Mouse (Mus musculus): ENCODE data around the gene Parp8. TPM values are rescaled to one million over a fixed set of nuclear protein-coding genes. Genes with fewer than 3 reads are reported as not detected.

Parp8 gene
- polyA plus RNA-seq, 1 experiment: 54.2 TPM

DNA sequence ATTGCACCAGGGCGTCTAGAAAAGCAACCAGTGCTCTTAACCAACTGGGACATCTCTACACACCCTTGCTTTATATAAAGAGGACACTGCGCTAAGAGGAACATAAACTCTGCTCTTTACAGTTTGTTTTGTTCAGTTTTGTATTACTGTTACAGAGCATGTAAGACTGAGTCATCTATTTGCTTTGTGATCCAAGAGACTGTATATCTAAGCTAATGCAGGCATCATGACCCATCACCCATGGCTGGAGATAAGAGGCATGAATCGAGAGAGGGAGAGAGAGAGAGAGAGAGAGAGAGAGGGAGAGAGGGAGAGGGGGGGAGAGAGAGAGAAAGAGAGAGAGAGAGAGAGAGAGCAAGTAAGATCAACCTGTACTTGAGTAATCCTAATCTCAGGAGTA lies 24.8 kb downstream of the Parp8 start:
- no peaks in the 10 kb centered on the region for H3K4me1 ChIP-seq (ENCODE audit: control insufficient read depth, insufficient read depth, low read length)
- H3K27ac ChIP-seq (ENCODE audit: insufficient read depth, low read length): no peak overlapping the region
- H3K4me3 ChIP-seq (ENCODE audit: insufficient read depth, low read length): no peak overlapping the region
- TF ChIP-seq POLR2A (IDR thresholded peaks at IDR 0.05; ENCODE audit: low read depth, low read length) (no peak), CTCF (IDR thresholded peaks at IDR 0.05; ENCODE audit: borderline replicate concordance, insufficient read depth, low read length) (no peak)

DNA sequence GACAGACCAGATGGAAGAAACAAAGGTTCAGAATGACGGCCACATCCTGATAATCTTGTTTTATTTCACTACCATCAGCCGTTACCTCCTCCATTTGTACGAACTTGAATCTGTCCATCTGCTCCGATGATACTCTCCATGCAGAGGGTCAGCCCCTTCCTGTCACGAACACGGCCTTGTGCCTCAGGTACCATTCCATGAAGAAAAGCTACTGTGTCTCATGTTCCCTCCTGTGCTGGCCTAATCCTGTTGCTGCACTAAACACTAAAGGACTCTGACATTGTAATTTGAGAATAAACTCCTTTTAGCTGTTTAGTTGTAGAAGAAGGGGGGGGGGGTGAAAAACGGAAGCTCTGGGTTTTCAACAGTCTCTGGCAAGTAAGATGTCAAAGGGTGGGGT lies 33.8 kb downstream of the Parp8 start:
- Histone ChIP-seq H3K27ac (ENCODE audit: insufficient read depth, low read length) (no peak overlapping the region), H3K4me1 (ENCODE audit: control insufficient read depth, insufficient read depth, low read length) (no peaks in the 10 kb centered on the region; the same call in 1 of the 2 replicates), H3K4me3 (ENCODE audit: insufficient read depth, low read length) (no peak overlapping the region)
- TF ChIP-seq CTCF (IDR thresholded peaks at IDR 0.05; ENCODE audit: borderline replicate concordance, insufficient read depth, low read length): no peak
- TF ChIP-seq POLR2A (IDR thresholded peaks at IDR 0.05; ENCODE audit: low read depth, low read length): no peak

DNA sequence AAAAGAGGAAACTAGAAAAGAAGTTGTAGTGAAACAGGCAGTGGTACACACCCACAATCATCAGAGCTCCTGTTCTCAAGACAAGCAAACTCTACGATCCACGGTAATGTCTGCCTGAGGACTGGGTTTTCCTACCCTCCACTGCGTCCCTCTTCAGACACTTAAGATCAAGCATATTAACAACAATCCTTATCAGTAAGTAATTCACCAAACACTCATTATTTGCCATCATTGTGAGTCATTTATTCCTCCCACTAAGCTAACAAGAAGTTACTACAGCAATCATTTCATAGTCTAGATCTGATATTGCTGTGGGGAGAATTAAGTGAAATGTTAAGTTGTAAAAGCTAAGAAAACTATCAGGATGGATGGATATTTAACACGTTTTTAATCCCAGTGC lies 35.0 kb downstream of the Parp8 start:
- TF ChIP-seq CTCF (IDR thresholded peaks at IDR 0.05; ENCODE audit: borderline replicate concordance, insufficient read depth, low read length) (no peak), POLR2A (IDR thresholded peaks at IDR 0.05; ENCODE audit: low read depth, low read length) (no peak)
- no peak overlapping the region for H3K27ac ChIP-seq (ENCODE audit: insufficient read depth, low read length)
- H3K4me1 ChIP-seq (ENCODE audit: control insufficient read depth, insufficient read depth, low read length): no peaks in the 10 kb centered on the region; the same call in 1 of the 2 replicates
- no peak overlapping the region for H3K4me3 ChIP-seq (ENCODE audit: insufficient read depth, low read length)

DNA sequence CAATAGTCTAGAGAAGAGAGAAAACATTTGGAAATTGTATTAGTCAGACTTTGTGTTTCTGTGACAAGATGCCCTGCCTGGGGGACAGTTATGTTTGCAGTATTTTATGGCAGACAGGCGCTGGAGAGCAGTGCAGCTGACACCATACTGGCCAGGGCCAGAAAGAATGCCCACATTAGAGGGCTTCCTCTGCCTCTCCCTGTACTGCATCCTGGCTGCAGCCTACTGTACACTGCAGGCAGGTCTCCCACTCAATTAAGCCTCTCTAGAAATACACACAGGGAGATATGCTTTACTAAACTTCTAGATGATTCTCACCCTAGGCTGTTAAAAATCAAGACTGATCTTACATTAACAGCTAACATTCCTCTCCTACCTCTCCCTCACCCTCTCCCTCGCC lies 36.6 kb downstream of the Parp8 start:
- TF ChIP-seq POLR2A (IDR thresholded peaks at IDR 0.05; ENCODE audit: low read depth, low read length) (no peak), CTCF (IDR thresholded peaks at IDR 0.05; ENCODE audit: borderline replicate concordance, insufficient read depth, low read length) (no peak)
- Histone ChIP-seq H3K4me1 (ENCODE audit: control insufficient read depth, insufficient read depth, low read length) (no peaks in the 10 kb centered on the region; the same call in 1 of the 2 replicates), H3K4me3 (ENCODE audit: insufficient read depth, low read length) (no peak overlapping the region), H3K27ac (ENCODE audit: insufficient read depth, low read length) (no peak overlapping the region)

DNA sequence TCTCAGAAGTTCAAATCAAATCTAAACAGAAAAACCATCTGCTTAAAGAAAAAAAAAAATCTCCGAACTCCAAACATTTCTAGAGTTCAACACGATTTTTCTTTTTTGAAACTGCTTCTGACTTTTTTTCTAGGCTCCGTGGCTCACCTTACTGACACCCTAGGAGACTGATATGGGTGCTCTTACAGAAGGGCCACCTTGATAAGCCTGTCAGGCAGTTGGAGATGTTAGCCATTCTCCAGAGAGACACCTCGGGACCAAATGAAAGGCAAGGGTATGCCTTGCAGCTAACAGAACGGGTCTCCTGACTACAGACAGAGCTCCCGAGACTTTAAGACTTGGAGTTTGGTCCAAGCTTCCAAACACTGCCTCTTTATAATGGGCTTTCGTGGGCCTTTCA lies 37.1 kb downstream of the Parp8 start:
- Histone ChIP-seq H3K4me1 (ENCODE audit: control insufficient read depth, insufficient read depth, low read length) (no peaks in the 10 kb centered on the region; the same call in 1 of the 2 replicates), H3K4me3 (ENCODE audit: insufficient read depth, low read length) (no peak overlapping the region), H3K27ac (ENCODE audit: insufficient read depth, low read length) (no peak overlapping the region)
- TF ChIP-seq POLR2A (IDR thresholded peaks at IDR 0.05; ENCODE audit: low read depth, low read length): no peak
- no peak for TF ChIP-seq CTCF (IDR thresholded peaks at IDR 0.05; ENCODE audit: borderline replicate concordance, insufficient read depth, low read length)

DNA sequence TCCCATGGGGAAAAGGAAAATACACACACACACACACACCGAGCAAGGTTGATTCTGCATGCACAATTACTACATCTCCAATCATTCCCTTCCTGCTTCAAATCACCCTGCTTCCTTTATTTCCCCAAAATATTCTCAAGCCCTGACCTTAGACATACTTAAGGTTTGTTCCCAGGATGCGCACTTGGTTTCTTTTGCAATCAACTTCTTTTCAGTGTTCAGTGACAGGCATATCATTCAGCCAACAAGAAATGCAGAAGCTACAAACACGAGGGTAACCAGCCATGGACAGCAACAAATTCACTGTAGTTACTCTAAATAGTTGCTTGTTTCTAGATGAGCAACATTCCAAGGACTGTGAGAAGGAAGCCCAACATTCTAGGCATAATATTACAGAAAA lies 38.1 kb downstream of the Parp8 start:
- TF ChIP-seq POLR2A (IDR thresholded peaks at IDR 0.05; ENCODE audit: low read depth, low read length) (no peak), CTCF (IDR thresholded peaks at IDR 0.05; ENCODE audit: borderline replicate concordance, insufficient read depth, low read length) (no peak)
- Histone ChIP-seq H3K4me1 (ENCODE audit: control insufficient read depth, insufficient read depth, low read length) (no peaks in the 10 kb centered on the region; the same call in 1 of the 2 replicates), H3K27ac (ENCODE audit: insufficient read depth, low read length) (no peak overlapping the region)

DNA sequence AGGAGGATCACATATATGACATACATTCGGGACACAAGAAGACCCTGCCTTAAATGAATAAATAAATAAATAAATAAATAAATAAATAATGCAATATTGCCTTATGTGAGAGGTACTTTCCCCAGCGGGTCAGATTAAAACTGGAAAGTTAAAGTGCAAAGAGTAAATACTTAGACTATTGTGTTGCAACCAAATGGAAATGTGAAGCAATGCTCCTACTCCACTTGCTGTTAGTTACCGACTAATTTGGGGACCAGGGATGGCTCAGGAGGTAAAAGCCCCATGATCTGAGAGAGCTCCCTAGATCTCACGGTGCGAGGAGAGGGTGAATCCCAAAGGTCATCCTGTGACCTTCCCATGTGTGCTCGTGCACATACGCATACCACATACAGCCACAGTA lies 38.7 kb downstream of the Parp8 start:
- TF ChIP-seq POLR2A (IDR thresholded peaks at IDR 0.05; ENCODE audit: low read depth, low read length) (no peak), CTCF (IDR thresholded peaks at IDR 0.05; ENCODE audit: borderline replicate concordance, insufficient read depth, low read length) (no peak)
- Histone ChIP-seq H3K27ac (ENCODE audit: insufficient read depth, low read length) (no peak overlapping the region), H3K4me1 (ENCODE audit: control insufficient read depth, insufficient read depth, low read length) (no peaks in the 10 kb centered on the region; the same call in 1 of the 2 replicates)

More for the DNA sequence above, 38.1 kb downstream of the Parp8 start:
- no peak overlapping the region for H3K4me3 ChIP-seq (ENCODE audit: insufficient read depth, low read length)

DNA sequence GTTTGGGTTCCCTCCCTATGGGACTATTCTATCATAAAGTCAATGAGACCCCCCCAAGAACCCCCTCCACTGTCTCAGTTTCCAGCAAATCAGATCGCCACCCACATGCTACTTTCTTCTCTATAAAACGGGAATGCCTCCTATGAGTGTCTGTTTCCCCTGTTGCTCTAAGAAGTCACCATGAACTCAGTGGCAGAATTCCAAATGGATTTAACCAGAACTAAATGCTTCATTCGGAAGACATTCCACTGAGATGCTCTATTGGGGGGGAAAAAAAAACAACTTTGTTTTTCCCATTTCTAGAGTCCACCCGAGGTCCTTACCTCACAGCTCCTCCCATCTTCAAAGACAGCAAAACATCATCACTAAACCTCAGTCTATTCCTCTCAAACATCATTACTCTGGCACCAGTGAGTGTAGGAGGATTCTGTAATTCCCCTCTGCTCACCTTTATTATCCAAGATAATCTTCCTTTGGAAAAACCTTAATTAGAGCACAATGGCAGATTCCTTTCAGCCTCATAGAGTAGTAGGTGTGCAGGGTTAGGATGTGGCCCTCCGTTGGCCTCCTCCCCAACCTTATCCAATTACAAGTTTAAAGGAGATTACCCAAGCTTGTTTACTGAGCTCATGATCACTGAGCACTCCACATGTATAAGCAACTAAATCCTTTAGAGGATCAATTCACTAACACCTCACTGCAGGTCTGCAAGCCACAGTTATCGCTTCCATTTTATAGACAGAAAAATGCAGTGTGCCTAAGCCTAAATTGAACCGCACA lies 51.1 kb downstream of the Parp8 start:
- no peak overlapping the region for H3K4me3 ChIP-seq (ENCODE audit: insufficient read depth, low read length)

More for the DNA sequence above, 38.7 kb downstream of the Parp8 start:
- no peak overlapping the region for H3K4me3 ChIP-seq (ENCODE audit: insufficient read depth, low read length)

DNA sequence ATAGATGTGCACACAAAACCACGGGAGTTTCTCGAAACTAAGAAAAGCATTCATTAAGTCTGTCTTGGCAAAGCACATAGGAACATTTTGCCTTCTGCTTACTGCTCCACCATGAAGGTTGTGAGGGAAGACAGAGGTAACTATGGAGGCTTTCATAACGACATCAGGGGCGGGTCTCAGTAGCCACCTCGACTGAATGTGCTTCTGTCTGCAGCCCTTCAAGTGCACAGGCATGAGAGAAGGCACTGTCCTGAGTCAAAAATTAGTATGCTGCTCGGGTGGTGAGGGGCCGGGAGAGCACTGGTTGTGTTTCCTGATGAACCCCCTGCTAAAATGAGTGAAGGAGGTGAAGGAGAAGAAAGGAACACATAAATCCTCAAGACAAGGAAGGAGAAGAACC lies 51.8 kb downstream of the Parp8 start:
- no peak for TF ChIP-seq CTCF (IDR thresholded peaks at IDR 0.05; ENCODE audit: borderline replicate concordance, insufficient read depth, low read length)
- no peak for TF ChIP-seq POLR2A (IDR thresholded peaks at IDR 0.05; ENCODE audit: low read depth, low read length)
- no peaks in the 10 kb centered on the region; the same call in 1 of the 2 replicates for H3K4me1 ChIP-seq (ENCODE audit: control insufficient read depth, insufficient read depth, low read length)
- no peak overlapping the region for H3K4me3 ChIP-seq (ENCODE audit: insufficient read depth, low read length)
- H3K27ac ChIP-seq (ENCODE audit: insufficient read depth, low read length): no peak overlapping the region

More for the DNA sequence above, 51.1 kb downstream of the Parp8 start:
- no peak overlapping the region for H3K27ac ChIP-seq (ENCODE audit: insufficient read depth, low read length)
- H3K4me1 ChIP-seq (ENCODE audit: control insufficient read depth, insufficient read depth, low read length): no peaks in the 10 kb centered on the region; the same call in 1 of the 2 replicates
- TF ChIP-seq POLR2A (IDR thresholded peaks at IDR 0.05; ENCODE audit: low read depth, low read length) (no peak), CTCF (IDR thresholded peaks at IDR 0.05; ENCODE audit: borderline replicate concordance, insufficient read depth, low read length) (no peak)

DNA sequence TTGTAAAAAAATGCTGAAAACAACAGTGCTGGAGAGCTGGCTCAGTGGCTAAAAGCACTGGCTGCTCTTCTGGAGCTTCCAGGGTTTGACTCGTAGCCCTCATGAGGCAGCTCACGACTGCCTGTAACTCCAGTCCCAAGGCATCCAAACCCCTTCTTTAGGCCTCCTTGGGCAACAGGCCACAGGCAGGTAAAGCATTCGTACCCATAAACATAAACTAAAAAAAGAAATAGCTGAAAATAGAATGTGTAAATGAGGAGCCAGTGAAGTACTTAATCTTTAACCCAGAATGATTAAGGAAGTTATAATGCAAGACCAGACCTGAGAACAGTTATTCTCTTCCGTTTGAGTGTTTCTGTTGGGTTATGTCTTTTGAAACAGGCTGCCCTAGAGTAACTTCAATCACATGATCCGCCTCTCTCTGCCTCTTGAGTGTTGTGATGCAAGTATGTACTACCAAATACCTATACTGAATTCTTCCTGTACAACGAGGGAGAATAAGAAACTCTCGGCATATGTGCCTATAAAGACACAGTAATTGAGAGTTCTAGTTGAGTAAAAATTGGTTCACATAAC lies 53.2 kb downstream of the Parp8 start:
- no peak overlapping the region for H3K4me3 ChIP-seq (ENCODE audit: insufficient read depth, low read length)
- TF ChIP-seq POLR2A (IDR thresholded peaks at IDR 0.05; ENCODE audit: low read depth, low read length): no peak
- no peak for TF ChIP-seq CTCF (IDR thresholded peaks at IDR 0.05; ENCODE audit: borderline replicate concordance, insufficient read depth, low read length)
- no peaks in the 10 kb centered on the region; the same call in 1 of the 2 replicates for H3K4me1 ChIP-seq (ENCODE audit: control insufficient read depth, insufficient read depth, low read length)

More for the DNA sequence above, 53.2 kb downstream of the Parp8 start:
- no peak overlapping the region for H3K27ac ChIP-seq (ENCODE audit: insufficient read depth, low read length)

Measured in embryonic fibroblast, embryonic 13.5 days (primary cell).